Mouse (Mus musculus) mouse embryonic stem cell (cell line): Measurements from ENCODE around the gene Golga5.
"Not testable (repeated sequence)": the region's sequence is repeated elsewhere in the genome, so short reads cannot be mapped to it uniquely, and the experiment has no call there.

Source experiments
- in situ Hi-C, 2 experiments: fragments of 300-500 bp; cut with MboI; formaldehyde crosslinking; loops; 1 replicate in 1 of 2; 3 replicates in 1 of 2; pipeline ENCODE4 v1.14.3; 2019 to 2020; ENCODE audit warnings: low sequenced_read_pairs in 2 of 2, low pct_unique_long_range_greater_than_20kb in 1 of 2, mixed read lengths in 1 of 2; ENCODE audit not compliant: unreplicated experiment in 1 of 2

The Golga5 gene

DNA sequence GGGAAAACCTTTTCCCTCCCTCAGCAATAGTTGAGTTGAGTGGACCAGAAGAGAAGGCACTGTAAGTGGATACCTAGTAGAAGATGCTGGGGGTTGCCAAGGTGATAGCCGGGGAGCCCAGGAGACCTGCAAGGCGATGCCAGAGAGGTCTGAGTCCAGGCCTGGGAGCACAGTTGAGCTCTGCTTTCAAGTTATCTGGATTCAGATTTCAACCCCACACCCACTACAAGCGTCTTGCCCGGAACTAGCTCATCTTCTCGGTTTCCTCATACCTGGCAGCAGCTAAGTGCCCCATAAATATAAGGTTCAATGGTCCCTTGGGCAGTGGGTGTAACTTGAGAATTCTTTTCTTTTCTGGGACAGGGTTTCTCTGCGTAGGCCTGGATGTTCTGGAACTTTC, 27.8 kb upstream of the Golga5 start:
- in situ Hi-C loops = no loop called here

DNA sequence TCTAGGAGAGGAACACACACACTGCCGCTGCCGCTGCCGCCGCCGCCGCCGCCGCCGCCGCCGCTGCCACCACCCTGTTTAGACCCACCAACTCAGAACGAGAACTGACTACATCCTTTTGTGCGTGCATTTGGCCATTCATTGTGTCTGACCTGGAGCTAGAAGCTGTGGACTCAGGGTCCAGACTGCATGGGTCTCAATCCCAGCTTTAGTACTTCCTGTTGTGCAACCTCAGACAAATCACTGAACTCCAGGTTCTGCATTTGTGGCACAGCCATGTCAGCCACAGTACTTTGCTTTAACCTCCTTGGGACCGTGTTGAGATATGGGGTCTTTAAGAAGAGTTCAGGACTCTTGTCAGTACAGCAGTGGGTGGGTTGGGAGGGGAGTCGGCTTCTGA, 26.3 kb upstream of the Golga5 start:
- in situ Hi-C loops = no loop called here

DNA sequence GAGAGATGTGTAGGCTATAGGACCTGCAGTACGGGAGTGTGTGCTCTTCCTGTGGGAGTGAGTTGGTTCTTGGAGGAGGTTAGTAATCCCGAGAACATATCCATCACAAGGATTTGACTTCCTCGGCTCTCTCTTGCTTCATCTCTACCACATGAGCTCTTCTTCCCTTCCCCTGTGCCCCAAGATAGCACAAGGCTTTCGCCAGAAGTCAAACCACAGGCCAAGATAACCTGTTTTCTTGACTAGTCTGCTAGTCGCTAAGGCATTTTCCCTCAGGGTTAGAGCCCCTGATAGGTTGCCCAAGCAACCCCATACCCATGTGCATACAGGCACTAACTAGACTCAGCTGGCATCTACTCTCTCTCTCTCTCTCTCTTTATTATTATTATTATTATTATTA, 25.3 kb upstream of the Golga5 start:
- in situ Hi-C loops = no loop called here

DNA sequence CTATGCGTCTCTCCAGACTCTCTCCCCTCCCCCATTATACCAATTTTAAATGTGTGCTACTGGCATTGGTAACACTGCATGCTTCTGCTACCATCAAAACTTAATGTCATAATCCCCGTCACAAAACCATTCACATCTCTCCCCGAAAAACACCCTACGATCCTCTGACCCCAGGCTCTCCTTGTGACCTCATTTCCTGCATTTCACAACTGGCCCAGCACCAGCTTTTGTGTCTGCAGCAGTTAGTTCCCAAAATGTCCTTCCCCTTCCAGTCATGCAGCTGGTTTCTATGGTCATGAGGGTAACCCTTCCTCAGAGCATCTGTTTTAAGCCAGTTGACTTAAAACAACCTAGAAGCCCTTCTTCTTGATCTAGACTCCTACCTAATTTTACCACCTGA, 23.5 kb upstream of the Golga5 start:
- in situ Hi-C loops = loop anchor here (5.0 kb wide), 2 partner anchors 43 to 48 kb away; no protein-coding TSS in a partner anchor

DNA sequence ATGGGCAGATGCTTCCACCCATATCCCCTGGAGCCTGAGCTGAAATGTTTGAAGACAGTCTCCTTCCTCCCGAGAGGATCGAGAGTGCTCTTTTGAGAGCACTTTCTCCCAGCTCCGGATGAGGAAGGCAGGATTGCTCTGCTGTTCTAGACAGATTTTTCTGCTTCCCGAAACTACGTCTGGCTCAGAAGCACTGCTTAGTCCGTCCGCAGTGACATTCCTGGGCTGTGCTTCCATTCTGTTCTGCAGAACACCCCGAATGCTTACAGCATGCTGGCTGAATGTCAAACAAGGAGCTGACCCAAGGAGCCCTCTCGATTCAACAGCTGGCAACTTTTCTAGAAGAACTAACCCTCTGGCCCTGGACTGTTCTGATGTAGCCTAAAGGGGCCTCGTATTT, 18.5 kb upstream of the Golga5 start:
- in situ Hi-C loops = no loop called here

DNA sequence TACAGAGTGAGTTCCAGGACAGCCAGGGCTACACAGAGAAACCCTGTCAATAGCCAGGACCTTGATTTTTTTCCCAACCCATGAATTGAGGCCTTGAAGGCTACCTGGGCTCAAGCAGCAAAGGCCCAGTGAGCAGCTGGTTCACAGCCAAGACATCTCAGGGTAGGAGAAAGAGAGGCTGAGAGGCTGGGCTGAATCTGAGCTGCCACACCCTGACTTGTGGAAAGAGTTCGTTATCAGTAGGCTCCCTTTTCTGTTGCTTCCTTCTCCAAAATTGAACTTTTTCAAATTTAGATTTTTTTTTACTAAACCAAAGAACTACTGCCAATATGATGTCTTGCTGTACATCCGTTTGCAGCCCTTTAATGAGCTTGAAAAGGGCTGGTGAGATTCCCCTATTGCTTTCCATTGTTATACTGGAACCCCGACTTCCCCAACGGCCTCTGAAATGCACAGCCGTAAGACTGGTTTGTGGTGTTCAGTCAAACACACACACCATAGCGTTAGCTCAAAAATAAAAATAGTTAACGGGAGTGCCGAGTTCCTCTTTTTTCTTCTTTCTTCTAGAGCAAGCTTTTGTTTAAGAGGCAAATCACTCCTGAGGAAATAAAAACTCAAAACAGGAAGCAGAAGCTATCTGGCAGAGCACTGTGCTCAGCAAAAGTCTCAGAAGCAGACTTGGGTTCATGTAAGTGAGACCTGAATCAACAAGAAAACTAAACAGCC, 17.6 kb upstream of the Golga5 start:
- in situ Hi-C loops = no loop called here

DNA sequence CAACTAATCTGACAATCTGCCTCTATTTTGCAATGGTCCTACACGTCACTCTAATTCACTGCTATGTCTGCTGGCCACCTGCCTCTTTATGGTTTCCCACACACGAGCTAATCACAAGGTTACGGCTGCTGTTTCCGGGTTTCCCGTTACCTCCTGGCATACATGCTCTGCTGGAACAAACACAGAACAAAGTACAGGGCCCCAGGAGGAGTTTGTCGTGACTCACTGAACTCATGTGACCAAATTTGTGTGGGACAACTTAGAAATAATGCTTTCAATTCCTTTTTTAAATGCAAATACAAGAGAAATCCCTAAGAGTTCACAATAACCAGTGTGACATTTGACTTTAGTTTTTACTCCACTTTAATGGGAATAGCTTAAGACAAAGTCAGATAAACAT, 15.4 kb upstream of the Golga5 start:
- in situ Hi-C loops = no loop called here

DNA sequence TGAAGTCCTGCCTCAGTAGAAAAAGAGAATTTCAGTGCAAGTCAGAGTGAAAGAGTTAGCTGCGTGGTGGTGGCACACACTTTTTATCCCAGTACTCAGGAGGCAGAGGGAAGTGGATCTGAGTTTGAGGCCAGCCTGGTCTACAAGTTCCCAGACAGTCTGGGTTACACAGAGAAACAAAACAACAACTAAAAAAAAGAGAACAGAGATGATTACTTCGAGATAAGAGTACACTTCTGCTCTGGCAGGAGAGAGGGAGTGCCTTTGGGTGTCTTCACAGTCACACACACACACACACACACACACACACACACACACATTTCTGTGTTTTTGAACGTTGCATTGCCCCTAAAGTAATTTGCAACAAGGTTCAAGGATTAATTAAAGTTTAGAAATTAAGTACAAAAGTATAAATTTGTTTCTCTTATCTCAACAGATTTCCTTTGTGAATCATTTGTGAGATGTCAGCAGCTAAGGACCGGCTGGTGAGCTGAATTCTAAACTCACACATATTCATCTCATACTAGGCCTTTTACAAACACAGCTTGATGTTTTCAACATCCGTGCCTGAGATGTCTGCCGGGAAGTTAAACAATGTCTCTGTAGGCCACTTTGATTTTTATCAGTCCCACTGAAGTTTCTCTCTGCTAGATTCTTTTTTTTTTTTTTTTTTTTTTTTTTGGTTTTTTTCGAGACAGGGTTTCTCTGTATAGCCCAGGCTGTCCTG, 12.3 kb upstream of the Golga5 start:
- in situ Hi-C loops = no loop called here

DNA sequence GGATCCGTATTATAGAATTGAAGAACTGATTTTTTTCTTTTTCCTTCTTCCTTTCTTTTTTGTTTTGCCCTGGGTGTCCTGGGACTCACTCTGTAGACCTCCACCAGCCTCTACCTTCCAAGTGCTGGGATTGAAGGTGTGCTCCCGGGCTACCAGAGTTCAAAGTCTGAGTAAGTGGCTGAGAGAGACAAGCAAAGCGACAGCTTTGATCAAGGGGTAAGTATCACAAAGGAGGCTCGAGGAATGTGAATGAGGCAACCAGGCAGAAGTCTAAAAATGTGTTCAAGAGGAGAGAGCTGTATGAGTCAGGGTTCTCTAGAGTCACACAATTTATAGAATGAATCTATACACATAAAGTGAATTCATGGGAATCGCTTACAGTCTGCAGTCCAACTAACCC, 8.9 kb upstream of the Golga5 start:
- in situ Hi-C loops = no loop called here

DNA sequence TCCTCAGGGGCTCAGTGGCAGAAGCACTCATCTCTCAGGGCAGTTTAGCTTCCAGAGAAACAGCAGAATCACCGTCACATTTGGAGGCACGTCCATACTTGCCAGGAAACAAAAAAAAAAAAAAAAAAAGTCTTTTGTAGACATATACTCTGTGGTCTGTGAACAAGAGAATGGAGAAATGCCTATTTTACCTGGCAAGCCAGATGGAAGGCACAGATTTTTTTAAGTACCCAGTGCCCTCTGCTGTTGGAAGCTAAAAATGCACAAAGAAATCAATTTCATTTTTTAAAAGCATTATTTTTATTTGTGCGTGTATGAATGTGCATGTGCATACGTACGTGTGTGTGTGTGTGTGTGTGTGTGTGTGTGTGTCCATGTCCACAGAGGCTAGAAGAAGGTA, 7.8 kb upstream of the Golga5 start:
- in situ Hi-C loops = no loop called here

DNA sequence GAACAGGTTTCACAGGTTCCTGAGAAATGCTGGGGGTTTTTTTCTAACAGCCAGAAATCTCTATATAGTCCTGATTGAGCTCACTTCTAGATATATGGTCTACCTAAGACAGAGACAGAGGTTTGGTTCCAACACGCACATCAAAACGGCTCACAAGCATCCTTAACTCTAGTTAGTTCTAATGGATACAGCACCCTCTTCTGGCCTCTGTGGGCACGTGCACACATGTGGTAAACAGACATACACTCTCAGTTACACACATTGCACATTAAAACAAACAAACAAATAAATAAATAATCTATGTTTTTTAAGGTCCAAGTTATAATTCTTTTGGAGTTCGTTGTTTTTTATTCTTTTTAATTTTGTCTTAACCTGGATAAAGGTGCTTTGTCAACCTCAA, 4.3 kb upstream of the Golga5 start:
- in situ Hi-C loops = loop anchor here in 1 of 2 experiments (5.0 kb wide), 1 partner anchor 72 kb away; no protein-coding TSS in a partner anchor

DNA sequence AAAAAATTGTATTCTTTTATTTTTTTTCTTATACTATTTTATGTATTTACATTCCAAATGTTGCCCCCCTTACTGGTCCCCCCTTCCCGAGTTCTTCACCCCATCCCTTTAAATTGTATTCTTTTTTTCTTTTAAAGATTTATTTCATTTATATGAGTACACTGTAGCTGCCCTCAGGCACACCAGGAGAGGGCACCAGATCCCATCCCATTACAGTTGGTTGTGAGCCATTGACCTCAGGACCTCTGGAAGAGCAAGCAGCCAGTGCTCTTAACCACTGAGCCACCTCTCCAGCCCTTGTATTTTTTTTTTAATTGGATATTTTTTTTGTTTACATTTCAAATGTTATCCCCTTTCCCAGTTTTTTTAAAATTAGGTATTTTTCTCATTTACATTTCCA, 799 bp upstream of the Golga5 start:
- in situ Hi-C loops = loop anchor here in 1 of 2 experiments (5.0 kb wide), 1 partner anchor 76 kb away; no protein-coding TSS in a partner anchor

DNA sequence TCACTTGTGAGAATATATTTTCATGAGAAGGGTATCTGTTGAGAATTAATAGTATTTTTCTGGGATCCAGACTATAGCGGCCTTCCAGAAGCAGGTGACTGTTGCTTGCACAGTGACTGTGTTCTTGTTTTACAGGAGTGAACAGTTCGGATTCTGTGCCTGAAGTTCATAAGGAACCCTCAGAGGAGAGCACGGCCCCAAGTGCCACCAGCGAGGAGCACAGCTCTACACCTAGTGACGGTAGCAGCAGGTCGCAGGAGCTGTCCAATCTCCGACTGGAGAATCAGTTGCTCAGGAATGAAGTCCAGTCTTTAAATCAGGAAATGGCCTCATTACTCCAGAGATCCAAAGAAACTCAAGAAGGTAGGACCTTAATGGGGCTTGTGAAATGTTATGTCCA, 5.5 kb downstream of the Golga5 start:
- in situ Hi-C loops = no loop called here

DNA sequence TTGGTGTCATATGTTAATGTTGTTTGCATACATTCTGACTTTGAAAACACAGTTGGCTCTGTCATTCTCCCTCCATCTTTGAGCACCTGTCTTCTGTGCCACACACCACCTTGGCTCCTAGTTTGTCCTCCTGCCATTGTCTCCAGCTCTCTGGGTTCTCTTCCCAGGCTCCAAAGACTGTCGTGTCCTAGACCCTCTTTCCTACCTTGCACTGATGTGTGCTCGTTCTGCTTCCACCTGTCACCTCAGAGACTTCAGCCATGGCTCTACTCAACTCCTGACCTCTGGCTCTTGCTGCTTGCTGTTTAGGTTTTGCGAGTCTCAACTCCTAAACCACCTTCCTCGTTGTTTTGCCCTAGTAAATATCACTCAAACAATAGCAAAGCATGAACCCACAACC, 11.5 kb downstream of the Golga5 start:
- in situ Hi-C loops = no loop called here

DNA sequence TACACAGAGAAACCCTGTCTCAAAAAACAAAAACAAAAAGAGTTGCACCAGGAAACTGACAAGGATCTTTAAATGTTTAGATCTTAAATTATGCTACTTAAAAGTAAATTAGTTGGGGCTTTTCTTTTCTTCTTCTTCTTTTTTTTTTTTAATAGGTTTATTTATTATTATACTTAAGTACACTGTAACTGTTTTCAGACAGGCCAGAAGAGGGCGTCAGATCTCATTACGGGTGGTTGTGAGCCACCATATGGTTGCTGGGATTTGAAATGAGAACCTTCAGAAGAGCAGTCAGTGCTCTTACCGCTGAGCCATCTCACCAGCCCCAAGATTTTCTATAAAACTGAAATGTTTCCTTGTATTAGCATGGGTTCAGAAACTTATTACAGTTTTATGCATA, 16.0 kb downstream of the Golga5 start:
- in situ Hi-C loops = no loop called here

DNA sequence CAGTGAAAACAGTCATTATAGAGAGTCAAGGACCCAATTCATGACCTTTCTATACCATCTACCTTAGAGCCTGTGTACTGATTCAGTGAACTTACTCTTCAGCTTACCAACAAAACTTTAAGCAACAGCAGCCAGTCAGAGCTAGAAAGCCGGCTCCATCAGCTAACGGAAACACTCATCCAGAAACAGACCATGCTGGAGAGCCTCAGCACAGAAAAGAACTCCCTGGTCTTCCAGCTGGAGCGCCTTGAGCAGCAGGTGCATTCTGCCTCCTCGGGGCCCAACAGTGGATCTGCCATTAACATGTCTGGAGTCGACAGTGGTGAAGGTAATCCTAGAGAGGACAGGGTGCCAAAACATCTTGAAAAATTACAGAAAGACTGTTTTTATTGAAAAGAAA, 23.0 kb downstream of the Golga5 start:
- in situ Hi-C loops = no loop called here

DNA sequence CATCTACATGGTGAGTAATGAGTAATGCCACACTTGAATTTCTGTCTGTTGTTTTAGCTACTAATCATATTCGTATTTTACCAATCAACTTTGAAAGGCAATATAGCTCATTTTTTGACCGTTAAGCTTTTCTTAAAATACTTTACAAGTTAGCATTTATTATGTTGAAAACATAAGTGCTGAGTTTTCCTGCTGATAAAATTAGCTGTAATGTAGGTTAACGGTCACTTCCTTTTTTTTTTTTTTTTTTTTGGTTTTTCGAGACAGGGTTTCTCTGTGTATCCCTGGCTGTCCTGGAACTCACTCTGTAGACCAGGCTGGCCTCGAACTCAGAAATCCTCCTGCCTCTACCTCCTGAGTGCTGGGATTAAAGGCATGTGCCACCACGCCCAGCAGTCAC, 26.8 kb downstream of the Golga5 start:
- in situ Hi-C loops = not testable (repeated sequence)

DNA sequence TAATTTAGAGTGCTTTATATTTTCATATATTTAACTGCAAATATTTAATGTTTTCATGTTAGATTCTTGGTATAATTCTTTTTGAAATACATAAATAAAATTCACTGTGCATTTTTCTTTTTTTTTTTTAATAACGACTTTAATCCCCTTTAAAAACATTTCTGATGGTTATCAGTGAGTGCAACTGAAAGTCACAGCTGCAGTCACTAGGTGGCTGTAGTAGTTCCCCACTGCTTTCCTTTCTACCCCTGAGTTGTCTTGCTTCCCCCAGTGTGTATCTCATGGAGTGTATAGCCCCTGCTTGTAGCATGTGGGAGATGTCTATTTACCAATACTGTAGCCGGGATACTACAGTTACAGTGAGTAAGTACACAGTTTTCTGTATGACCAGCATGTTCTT, 29.0 kb downstream of the Golga5 start:
- in situ Hi-C loops = no loop called here

DNA sequence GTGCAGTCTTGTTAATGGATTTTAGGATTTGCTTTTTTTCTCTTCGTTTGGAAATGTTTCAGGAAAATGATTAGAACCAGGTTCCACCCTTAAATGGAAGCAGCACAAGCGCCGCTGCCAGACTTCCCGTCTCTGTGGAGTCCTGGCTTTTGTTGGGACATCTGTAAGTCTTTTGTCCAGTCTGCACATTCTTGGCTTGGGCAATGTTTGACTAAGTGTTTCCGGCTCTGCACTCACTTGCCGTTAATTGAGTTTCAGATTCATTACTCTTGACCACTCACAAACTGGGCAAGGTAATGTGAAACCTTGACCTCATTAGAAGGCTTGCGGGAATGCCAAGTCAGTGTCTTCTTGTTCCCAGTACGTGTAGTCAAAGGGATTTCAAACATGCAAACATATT, 29.8 kb downstream of the Golga5 start:
- in situ Hi-C loops = no loop called here

DNA sequence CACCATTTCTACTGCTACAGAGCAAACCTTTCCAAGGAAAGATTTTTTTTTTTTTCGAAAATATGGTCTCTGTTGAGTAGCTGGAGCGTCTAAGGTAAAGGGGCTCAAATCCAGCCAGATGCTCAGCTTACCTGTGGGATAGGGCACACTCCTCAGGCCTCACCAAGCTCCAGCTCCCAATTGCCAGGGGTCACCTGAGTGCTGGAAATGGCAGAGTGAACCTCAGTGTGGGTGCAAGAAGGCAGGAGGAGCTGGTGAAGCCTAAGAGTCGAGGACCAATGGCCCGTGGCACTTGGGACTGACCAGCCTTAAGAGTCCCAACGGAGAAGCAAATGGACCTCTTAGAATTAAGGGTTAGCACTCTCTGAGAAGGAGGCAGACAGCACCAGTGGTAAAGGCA, 30.3 kb downstream of the Golga5 start:
- in situ Hi-C loops = no loop called here
